Mouse (Mus musculus) left cerebral cortex, adult 9 months (tissue): Measurements from ENCODE around the gene Ostf1.

Experiments
- DNase-seq, 2 experiments: peaks; one replicate each; pipeline ENCODE4 v3.0.0; 2022; ENCODE audit warnings: low spot score in 2 of 2

Gene Ostf1

GRCm38 (mm10) chr19:18631644-18632219 is at the start of gene Ostf1, which contains the start of gene Nmrk1:
Gene Ostf1, minus strand, starts transcription at chr19:18631823.
Gene Nmrk1, plus strand, starts transcription at chr19:18631950.
- DNase-seq = peak; percentile 82 to 93

- DNase-seq = no peak
Observed at GRCm38 (mm10) chr19:18673116-18673515, 41.5 kb upstream of the Ostf1 start.

GRCm38 (mm10) chr19:18672498-18672897 is 40.9 kb upstream of the Ostf1 start:
- no peak for DNase-seq

- DNase-seq = peak in 1 of 2 experiments; percentile 48
Observed at GRCm38 (mm10) chr19:18671056-18671741, 39.6 kb upstream of the Ostf1 start.

- peak; percentile 95 to 98 for DNase-seq
Observed at GRCm38 (mm10) chr19:18670608-18671007, 39.0 kb upstream of the Ostf1 start, which contains the start of gene Carnmt1. Gene Carnmt1, plus strand, starts transcription at chr19:18670764.

- no peak for DNase-seq
Observed at GRCm38 (mm10) chr19:18669551-18669950, 37.9 kb upstream of the Ostf1 start.

- no peak for DNase-seq
Observed at GRCm38 (mm10) chr19:18666966-18667365, 35.3 kb upstream of the Ostf1 start.

GRCm38 (mm10) chr19:18663904-18664303 is 32.3 kb upstream of the Ostf1 start:
- no peak for DNase-seq

GRCm38 (mm10) chr19:18661683-18662082 is 30.1 kb upstream of the Ostf1 start:
- DNase-seq = no peak

- no peak for DNase-seq
Observed at GRCm38 (mm10) chr19:18660466-18660865, 28.8 kb upstream of the Ostf1 start.

- no peak for DNase-seq
Observed at GRCm38 (mm10) chr19:18659349-18659748, 27.7 kb upstream of the Ostf1 start.

GRCm38 (mm10) chr19:18658473-18658872 is 26.9 kb upstream of the Ostf1 start:
- DNase-seq = no peak

- DNase-seq = no peak
Observed at GRCm38 (mm10) chr19:18655999-18656398, 24.4 kb upstream of the Ostf1 start.

- DNase-seq = no peak
Observed at GRCm38 (mm10) chr19:18654984-18655383, 23.4 kb upstream of the Ostf1 start.

- DNase-seq = no peak
Observed at GRCm38 (mm10) chr19:18654330-18654729, 22.7 kb upstream of the Ostf1 start.

- no peak for DNase-seq
Observed at GRCm38 (mm10) chr19:18653058-18653457, 21.4 kb upstream of the Ostf1 start.

GRCm38 (mm10) chr19:18652592-18652991 is 21.0 kb upstream of the Ostf1 start:
- no peak for DNase-seq

- no peak for DNase-seq
Observed at GRCm38 (mm10) chr19:18650473-18650872, 18.9 kb upstream of the Ostf1 start.

GRCm38 (mm10) chr19:18649955-18650354 is 18.3 kb upstream of the Ostf1 start:
- DNase-seq = no peak

- DNase-seq = no peak
Observed at GRCm38 (mm10) chr19:18648558-18648945, 16.9 kb upstream of the Ostf1 start.

GRCm38 (mm10) chr19:18647775-18648557 is 16.3 kb upstream of the Ostf1 start:
- DNase-seq = no peak

GRCm38 (mm10) chr19:18646853-18647420 is 15.3 kb upstream of the Ostf1 start:
- DNase-seq = no peak
